Mouse (Mus musculus) MEL (cell line): Measurements from ENCODE around the gene 1500009L16Rik. TPM values are rescaled to one million over a fixed set of nuclear protein-coding genes. Genes with fewer than 3 reads are reported as not detected.

ENCODE experiments used
- DNase-seq: peaks from one replicate; pipeline ENCODE4 v3.0.0; 2011; ENCODE audit warnings: low read depth, low spot score
- H3K27ac ChIP-seq: 2 replicates; pipeline ENCODE4 v1.5.1; 2012; ENCODE audit warnings: low read depth, mild to moderate bottlenecking, control low read depth, low read length, moderate library complexity; ENCODE audit not compliant: control insufficient read depth
- H3K27me3 ChIP-seq, 2 experiments: fragments of 150-350 bp in 1 of 2; sonication (generic) in 1 of 2; 2 replicates each; pipeline ENCODE4 v1.6.1; 2012; ENCODE audit warnings: low read length in 2 of 2, mild to moderate bottlenecking in 2 of 2, improper control_type of control experiment in 1 of 2, moderate library complexity in 1 of 2; ENCODE audit not compliant: insufficient read depth in 2 of 2, control insufficient read depth in 1 of 2
- H3K36me3 ChIP-seq, 2 experiments: 2 replicates each; pipeline ENCODE4 v1.6.1; 2012 to 2014; ENCODE audit warnings: low read length in 2 of 2, improper control_type of control experiment in 1 of 2, inconsistent platforms in 1 of 2, mild to moderate bottlenecking in 1 of 2; ENCODE audit not compliant: insufficient read depth in 2 of 2, control insufficient read depth in 1 of 2
- H3K4me1 ChIP-seq, 2 experiments: fragments of 150-350 bp in 1 of 2; sonication (generic) in 1 of 2; 2 replicates each; pipeline ENCODE4 v1.6.1; 2012; ENCODE audit warnings: low read length in 2 of 2, improper control_type of control experiment in 1 of 2, mild to moderate bottlenecking in 1 of 2; ENCODE audit not compliant: insufficient read depth in 2 of 2, control insufficient read depth in 1 of 2
- H3K4me3 ChIP-seq, 2 experiments: fragments of 150-350 bp in 1 of 2; sonication (generic) in 1 of 2; 2 replicates each; pipeline ENCODE4 v1.5.1; 2012; ENCODE audit warnings: low read depth in 2 of 2, low read length in 2 of 2, mild to moderate bottlenecking in 2 of 2, moderate library complexity in 2 of 2, control low read depth in 1 of 2, improper control_type of control experiment in 1 of 2; ENCODE audit not compliant: control insufficient read depth in 1 of 2, insufficient read depth in 1 of 2
- H3K79me2 ChIP-seq: 2 replicates; pipeline ENCODE4 v1.6.1; 2012; ENCODE audit warnings: mild to moderate bottlenecking, low read length, moderate library complexity; ENCODE audit not compliant: control insufficient read depth, poor library complexity, insufficient read depth
- H3K9ac ChIP-seq: 2 replicates; pipeline ENCODE4 v1.6.1; 2012; ENCODE audit warnings: low read depth, mild to moderate bottlenecking, control low read depth, low read length, moderate library complexity; ENCODE audit not compliant: control insufficient read depth, poor library complexity, severe bottlenecking
- H3K9me3 ChIP-seq: fragments of 150-350 bp; sonication (generic); replicated peaks from 2 replicates; pipeline ENCODE4 v1.6.1; 2012; ENCODE audit warnings: mild to moderate bottlenecking, low read length, improper control_type of control experiment, moderate library complexity; ENCODE audit not compliant: insufficient read depth
- CHD2 ChIP-seq: IDR thresholded peaks from 2 replicates; pipeline ENCODE4 v1.6.1; 2011; ENCODE audit warnings: low read length, improper control_type of control experiment
- ELF1 ChIP-seq: IDR thresholded peaks from 2 replicates; pipeline ENCODE4 v1.6.1; 2014; ENCODE audit warnings: low read depth, mild to moderate bottlenecking, inconsistent platforms, low read length, improper control_type of control experiment, moderate library complexity
- EP300 ChIP-seq, 2 experiments: IDR thresholded peaks; 2 replicates each; pipeline ENCODE4 v1.6.1; 2011; ENCODE audit warnings: improper control_type of control experiment in 2 of 2, low read length in 2 of 2, low read depth in 1 of 2, mild to moderate bottlenecking in 1 of 2
- ETS1 ChIP-seq: IDR thresholded peaks from 2 replicates; pipeline ENCODE4 v1.6.1; 2012; ENCODE audit warnings: low read depth, mild to moderate bottlenecking, inconsistent platforms, low read length, improper control_type of control experiment, moderate library complexity
- GABPA ChIP-seq: IDR thresholded peaks from 2 replicates; pipeline ENCODE4 v1.6.1; 2012; ENCODE audit warnings: low read depth, mild to moderate bottlenecking, inconsistent platforms, low read length, improper control_type of control experiment, moderate library complexity
- GATA1 ChIP-seq: IDR thresholded peaks from 2 replicates; pipeline ENCODE4 v1.6.1; 2011; ENCODE audit warnings: low read depth, low read length, improper control_type of control experiment
- JUND ChIP-seq: IDR thresholded peaks from 2 replicates; pipeline ENCODE4 v1.6.1; 2011; ENCODE audit warnings: low read depth, mild to moderate bottlenecking, improper control_type of control experiment, low read length
- KAT2A ChIP-seq: conservative IDR thresholded peaks from 2 replicates; pipeline ENCODE4 v1.6.1; 2012; ENCODE audit warnings: low read depth, low read length, improper control_type of control experiment, inconsistent platforms
- MAFK ChIP-seq: IDR thresholded peaks from 2 replicates; pipeline ENCODE4 v1.6.1; 2011; ENCODE audit warnings: low read depth, mild to moderate bottlenecking, low read length, improper control_type of control experiment, borderline replicate concordance
- MEF2A ChIP-seq: IDR thresholded peaks from 2 replicates; pipeline ENCODE4 v1.6.1; 2014; ENCODE audit warnings: low read depth, mild to moderate bottlenecking, inconsistent platforms, low read length, improper control_type of control experiment; ENCODE audit not compliant: poor library complexity, insufficient replicate concordance, severe bottlenecking; ENCODE audit errors: extremely low read depth
- MXI1 ChIP-seq: IDR thresholded peaks from 2 replicates; pipeline ENCODE4 v1.6.1; 2011; ENCODE audit warnings: mild to moderate bottlenecking, low read depth, low read length, improper control_type of control experiment
- MYB ChIP-seq: IDR thresholded peaks from 2 replicates; pipeline ENCODE4 v1.6.1; 2011; ENCODE audit warnings: mild to moderate bottlenecking, low read depth, low read length, improper control_type of control experiment
- NELFE ChIP-seq: IDR thresholded peaks from 2 replicates; pipeline ENCODE4 v1.6.1; 2011; ENCODE audit warnings: low read depth, low read length, improper control_type of control experiment
- NRF1 ChIP-seq: IDR thresholded peaks from 2 replicates; pipeline ENCODE4 v1.6.1; 2014; ENCODE audit warnings: low read depth, mild to moderate bottlenecking, inconsistent platforms, low read length, improper control_type of control experiment, moderate library complexity; ENCODE audit not compliant: poor library complexity, insufficient read depth, severe bottlenecking
- RAD21 ChIP-seq: IDR thresholded peaks from 2 replicates; pipeline ENCODE4 v1.6.1; 2011; ENCODE audit warnings: mild to moderate bottlenecking, low read depth, low read length, improper control_type of control experiment
- RCOR1 ChIP-seq: IDR thresholded peaks from 2 replicates; pipeline ENCODE4 v1.6.1; 2012; ENCODE audit warnings: low read depth, mild to moderate bottlenecking, inconsistent platforms, low read length, improper control_type of control experiment
- SIN3A ChIP-seq: IDR thresholded peaks from 2 replicates; pipeline ENCODE4 v1.6.1; 2012; ENCODE audit warnings: low read length, improper control_type of control experiment, inconsistent platforms
- SMC3 ChIP-seq: IDR thresholded peaks from 2 replicates; pipeline ENCODE4 v1.6.1; 2011; ENCODE audit warnings: low read depth, low read length, improper control_type of control experiment
- TAL1 ChIP-seq: IDR thresholded peaks from 2 replicates; pipeline ENCODE4 v1.6.1; 2012; ENCODE audit warnings: mild to moderate bottlenecking, inconsistent platforms, low read length, moderate library complexity, mixed read lengths
- TBP ChIP-seq: IDR thresholded peaks from 2 replicates; pipeline ENCODE4 v1.8.0; 2011; ENCODE audit warnings: low read depth, low read length, improper control_type of control experiment
- USF1 ChIP-seq: IDR thresholded peaks from 2 replicates; pipeline ENCODE4 v1.6.1; 2014; ENCODE audit warnings: low read depth, mild to moderate bottlenecking, inconsistent platforms, low read length, improper control_type of control experiment, moderate library complexity
- polyA plus RNA-seq, 2 experiments: library from polyadenylated mRNA; stranded (reverse) in 1 of 2; unstranded in 1 of 2; fragments of >175 nt in 1 of 2; fragments of >200 nt in 1 of 2; gene quantifications; 2 replicates each; pipeline versions ENCODE4 v1.2.1 to v1.2.4; 2012; ENCODE audit warnings: low replicate concordance in 2 of 2, low read depth in 1 of 2; ENCODE audit not compliant: insufficient read length in 2 of 2, insufficient read depth in 1 of 2, missing spikeins in 1 of 2
- total RNA-seq: library from RNA; depleted of rRNA; stranded (reverse); fragments of 300-350 nt; gene quantifications from 2 replicates; pipeline ENCODE4 v1.2.3, GENCODE M21; 2012

1500009L16Rik gene
- total and polyA plus RNA-seq, 3 experiments, result not detected

DNA sequence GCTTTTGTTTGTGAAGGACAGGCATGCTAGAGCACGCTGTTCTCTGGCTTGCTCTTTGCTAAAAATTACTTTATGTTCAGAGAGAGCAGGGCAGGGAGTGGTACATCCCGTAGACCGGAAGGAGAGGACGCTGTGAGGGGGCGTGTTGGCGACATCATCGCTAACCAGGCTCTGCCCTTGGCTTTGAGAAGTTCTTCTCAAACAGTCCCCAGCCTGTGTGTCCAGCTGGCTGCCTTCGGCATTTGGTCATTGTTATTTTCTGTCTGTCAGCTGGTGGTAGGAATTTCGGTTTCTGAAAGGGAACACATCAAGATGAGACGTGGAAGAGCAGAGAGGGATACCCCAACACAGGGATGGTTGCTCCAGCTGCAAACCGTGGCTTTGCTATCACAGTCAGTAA lies 3.5 kb downstream of the 1500009L16Rik start:
- no peak for TF ChIP-seq USF1
- no peaks in the 10 kb centered on the region for H3K79me2 ChIP-seq
- H3K4me3 ChIP-seq, result no peak overlapping the region
- no peak overlapping the region for H3K9ac ChIP-seq
- DNase-seq, result no peak
- no peaks in the 10 kb centered on the region for H3K4me1 ChIP-seq
- no peak overlapping the region for H3K27ac ChIP-seq
- no peaks in the 10 kb centered on the region for H3K9me3 ChIP-seq
- no peaks in the 10 kb centered on the region for H3K27me3 ChIP-seq
- H3K36me3 ChIP-seq, result no peaks in the 10 kb centered on the region

- H3K36me3 ChIP-seq, result no peaks in the 10 kb centered on the region
- H3K4me1 ChIP-seq, result no peaks in the 10 kb centered on the region
- H3K4me3 ChIP-seq, result no peak overlapping the region
- no peak for TF ChIP-seq NELFE
- no peak for TF ChIP-seq GATA1
- no peak for TF ChIP-seq KAT2A
- TF ChIP-seq RCOR1, result no peak
- TF ChIP-seq MYB, result no peak
- TF ChIP-seq CHD2, result no peak
- TF ChIP-seq JUND, result no peak
- TF ChIP-seq ELF1, result no peak
- TF ChIP-seq MXI1, result no peak
- no peak for TF ChIP-seq SIN3A
- TF ChIP-seq TAL1, result no peak
- TF ChIP-seq EP300 (IDR thresholded peaks at IDR 0.05; ENCODE audit: low read depth in 1 of 2, low read length in 2 of 2), result no peak
- TF ChIP-seq GABPA, result no peak
- TF ChIP-seq ETS1, result no peak
- no peak for TF ChIP-seq NRF1
- no peak for TF ChIP-seq RAD21
- no peak for TF ChIP-seq MEF2A
- no peak for TF ChIP-seq TBP
- no peak for TF ChIP-seq MAFK
- TF ChIP-seq SMC3, result no peak
- no peak for DNase-seq
- H3K27ac ChIP-seq, result no peak overlapping the region
- H3K79me2 ChIP-seq, result no peaks in the 10 kb centered on the region
- no peaks in the 10 kb centered on the region for H3K9me3 ChIP-seq
- H3K9ac ChIP-seq, result no peak overlapping the region
- H3K27me3 ChIP-seq, result no peaks in the 10 kb centered on the region
Observed at GRCm38 (mm10) chr10:83727846-83728245, 5.2 kb downstream of the 1500009L16Rik start.
